Comparison of ENCODE assay signal across 24 mouse cellular contexts in genomic region chrX:75138182-75138581, GRCm38 (mm10). TPM values are rescaled to one million over a fixed set of nuclear protein-coding genes. Genes with fewer than 3 reads are reported as not detected.
"Had no signal": no experiment of that assay in that cellular context is flagged by ENCODE, and none has a peak within 500 bp of the region (broad histone marks: within the 10 kb centered on the region; RNA-seq: fewer than 3 reads in every experiment).

No protein-coding gene starts in this region.

- H3K36me3 ChIP-seq: intestine, embryonic 15.5 days; limb, embryonic 15.5 days; midbrain, embryonic 13.5 days; neural tube, embryonic 12.5 days; stomach, embryonic 15.5 days had no signal

- H3K9me3 ChIP-seq: intestine, embryonic 15.5 days; limb, embryonic 15.5 days; megakaryocyte, embryonic 14.5 days; midbrain, embryonic 13.5 days; neural tube, embryonic 12.5 days; stomach, embryonic 15.5 days had no signal

- ATAC-seq: intestine, embryonic 15.5 days; midbrain, embryonic 13.5 days had no signal

- H3K4me2 ChIP-seq: intestine, embryonic 15.5 days; limb, embryonic 15.5 days; lung, embryonic 14.5 days; midbrain, embryonic 13.5 days; neural tube, embryonic 12.5 days; stomach, embryonic 15.5 days had no signal

- H3K9ac ChIP-seq: intestine, embryonic 15.5 days; limb, embryonic 15.5 days; lung, embryonic 14.5 days; midbrain, embryonic 13.5 days; neural tube, embryonic 12.5 days; stomach, embryonic 15.5 days had no signal

- DNase-seq: kidney, adult 18-20 months; kidney, postnatal 36 days; layer of hippocampus, adult 9-11 months; layer of hippocampus, postnatal 36 days; lung, embryonic 14.5 days; lung, postnatal 10 days; lung, postnatal 4 days; spleen, adult 18-20 months; thymus, adult 2 months; thymus, postnatal 25 days had no signal

- H3K4me3 ChIP-seq: intestine, embryonic 15.5 days; limb, embryonic 15.5 days; megakaryocyte, embryonic 14.5 days; midbrain, embryonic 13.5 days; neural tube, embryonic 12.5 days; stomach, embryonic 15.5 days had no signal

- H3K27me3 ChIP-seq: intestine, embryonic 15.5 days; limb, embryonic 15.5 days; megakaryocyte, embryonic 14.5 days; midbrain, embryonic 13.5 days; neural tube, embryonic 12.5 days; stomach, embryonic 15.5 days had no signal

- H3K27ac ChIP-seq: intestine, embryonic 15.5 days; kidney, postnatal 0 days; limb, embryonic 15.5 days; midbrain, embryonic 13.5 days; neural tube, embryonic 12.5 days; stomach, embryonic 15.5 days had no signal

- H3K4me1 ChIP-seq: intestine, embryonic 15.5 days; limb, embryonic 15.5 days; megakaryocyte, embryonic 14.5 days; midbrain, embryonic 13.5 days; neural tube, embryonic 12.5 days; stomach, embryonic 15.5 days had no signal

RNA-seq across cellular contexts. Expression of gene Smim9, which starts 25.4 kb away (rescaled TPM):
- total RNA-seq: layer of hippocampus, adult 18-20 months; layer of hippocampus, postnatal 36 days; left cerebral cortex, adult 8-10 months; left cerebral cortex, postnatal 25 days; monocyte, adult 5-6 weeks; neutrophil, adult 5-6 weeks had no signal
- polyA plus RNA-seq: intestine, embryonic 15.5 days; limb, embryonic 11.5 days; limb, embryonic 15.5 days; lung, embryonic 14.5 days; midbrain, embryonic 13.5 days; neural tube, embryonic 12.5 days; stomach, embryonic 15.5 days; thymus, adult 2 months; urinary bladder, adult 2 months had no signal
